Mouse (Mus musculus) heart, embryonic 15.5 days (tissue): ENCODE measurements around the gene 1700012A03Rik. TPM values are rescaled to one million over a fixed set of nuclear protein-coding genes. Genes with fewer than 3 reads are reported as not detected.
A peak's percentile ranks its signal among the peaks of the same experiment; 100 is the strongest.

Experiments
- ATAC-seq: fragments of 200-750 bp; cut with Nextera tagmentation; replicated peaks from 2 replicates; pipeline ENCODE4 v1.8.0; 2017; ENCODE audit warnings: low read depth, moderate TSS enrichment; ENCODE audit not compliant: insufficient number of reproducible peaks, insufficient read depth, low FRiP score
- H3K27ac ChIP-seq: fragments of 300-500 bp; sonication (generic); 2 replicates; pipeline ENCODE4 v1.5.1; 2015; ENCODE audit warnings: mild to moderate bottlenecking, inconsistent platforms
- H3K27me3 ChIP-seq: fragments of 300-500 bp; sonication (generic); 2 replicates; pipeline ENCODE4 v1.6.1; 2015; ENCODE audit warnings: inconsistent platforms
- H3K36me3 ChIP-seq: fragments of 300-500 bp; sonication (generic); 2 replicates; pipeline ENCODE4 v1.6.1; 2015; ENCODE audit warnings: mild to moderate bottlenecking, inconsistent platforms
- H3K4me1 ChIP-seq: fragments of 300-500 bp; sonication (generic); replicated peaks from 2 replicates; pipeline ENCODE4 v1.6.1; 2015; ENCODE audit warnings: inconsistent platforms
- H3K4me2 ChIP-seq: fragments of 300-500 bp; sonication (generic); 2 replicates; pipeline ENCODE4 v1.6.1; 2015; ENCODE audit warnings: inconsistent platforms, mild to moderate bottlenecking, moderate library complexity
- H3K4me3 ChIP-seq: fragments of 300-500 bp; sonication (generic); 2 replicates; pipeline ENCODE4 v1.5.1; 2015; ENCODE audit warnings: mild to moderate bottlenecking, inconsistent platforms
- H3K9ac ChIP-seq: fragments of 300-500 bp; sonication (generic); 2 replicates; pipeline ENCODE4 v1.6.1; 2015; ENCODE audit warnings: mild to moderate bottlenecking, inconsistent platforms
- H3K9me3 ChIP-seq: fragments of 300-500 bp; sonication (generic); replicated peaks from 2 replicates; pipeline ENCODE4 v1.6.1; 2016; ENCODE audit warnings: inconsistent platforms
- WGBS: fragments of 180-500 bp; shearing (Covaris S2); methylation state at CpG from one replicate; pipeline ENCODE4 v1.1.7; 2015; ENCODE audit warnings: mixed read lengths; 5-methylcytosine and 5-hydroxymethylcytosine counted together
- polyA plus RNA-seq: library from polyadenylated mRNA; unstranded; fragments of >200 nt; fragmentation: Nextera tagmentation; extraction: Ambion mirVana; gene quantifications from 2 replicates; pipeline ENCODE4 v1.2.1, GENCODE M21; 2015

1700012A03Rik gene
- not detected in 2 replicates for polyA plus RNA-seq

DNA sequence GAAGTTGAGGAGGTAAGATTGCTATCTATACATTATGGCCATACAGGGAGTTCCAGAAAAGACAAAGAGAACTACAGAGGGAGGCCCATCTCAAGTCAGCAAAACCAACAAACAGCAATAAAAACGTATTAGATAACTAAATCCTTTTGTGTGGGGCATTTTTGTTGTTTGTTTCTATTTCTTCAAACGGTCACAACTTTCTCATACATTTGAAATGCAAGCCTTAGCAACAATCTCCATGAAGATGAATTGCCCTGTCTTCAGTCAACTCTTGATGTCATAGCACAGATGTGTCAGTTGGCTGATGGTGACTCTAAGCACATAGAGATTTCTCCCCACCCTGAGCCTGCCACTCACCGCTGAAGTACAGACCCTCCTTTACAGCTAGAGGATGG, at the start of gene 1700012A03Rik:
Gene 1700012A03Rik, plus strand, starts transcription at position 296 of the 395 bp plus-strand sequence.
- Histone ChIP-seq H3K4me1 (no peaks in the 10 kb centered on the region), H3K4me3 (no peak within 1 kb of the TSS), H3K27ac (no peak within 1 kb of the TSS), H3K9ac (no peak within 1 kb of the TSS), H3K9me3 (no peaks in the 10 kb centered on the region), H3K4me2 (no peak within 1 kb of the TSS), H3K27me3 (no peaks in the 10 kb centered on the region), H3K36me3 (no peaks in the 10 kb centered on the region)
- 81% methylated on average over 3 of the region's 3 CpGs for WGBS
- ATAC-seq, result no peak

GRCm38 (mm10) chr6:32004228-32004627, 45.8 kb upstream of the 1700012A03Rik start:
- H3K4me2 ChIP-seq, result no peak overlapping the region
- H3K27me3 ChIP-seq, result no peaks in the 10 kb centered on the region
- H3K27ac ChIP-seq, result no peak overlapping the region
- ATAC-seq, result no peak
- H3K36me3 ChIP-seq, result no peaks in the 10 kb centered on the region
- no peaks in the 10 kb centered on the region for H3K9me3 ChIP-seq
- WGBS, result 87% methylated on average over 10 of the region's 10 CpGs
- no peaks in the 10 kb centered on the region for H3K4me1 ChIP-seq
- no peak overlapping the region for H3K9ac ChIP-seq
- no peak overlapping the region for H3K4me3 ChIP-seq

DNA sequence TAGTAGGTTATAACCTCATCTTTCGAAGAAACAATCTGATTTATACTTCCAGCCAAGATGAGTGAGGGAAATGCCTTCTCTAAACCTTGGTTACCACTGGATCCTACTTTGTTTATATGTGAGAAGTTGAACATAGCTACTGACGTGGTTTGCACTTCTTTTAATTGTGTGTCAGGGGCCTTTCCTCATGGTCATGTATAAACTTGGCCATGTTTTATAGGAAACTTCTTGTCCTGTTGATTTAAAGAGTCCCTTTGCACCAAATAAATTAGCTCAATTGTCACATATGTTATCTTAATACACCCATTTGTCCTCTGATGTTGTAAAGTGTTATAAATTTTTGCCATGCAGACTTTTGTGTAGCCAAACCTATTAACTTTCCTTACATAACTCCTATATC, 44.1 kb upstream of the 1700012A03Rik start:
- no peak overlapping the region for H3K4me2 ChIP-seq
- no peak for ATAC-seq
- no peaks in the 10 kb centered on the region for H3K4me1 ChIP-seq
- H3K9me3 ChIP-seq, result no peaks in the 10 kb centered on the region
- no peak overlapping the region for H3K27ac ChIP-seq
- no peak overlapping the region for H3K4me3 ChIP-seq
- H3K27me3 ChIP-seq, result no peaks in the 10 kb centered on the region
- no peaks in the 10 kb centered on the region for H3K36me3 ChIP-seq
- 72% methylated on average over 2 of the region's 2 CpGs for WGBS
- H3K9ac ChIP-seq, result no peak overlapping the region

DNA sequence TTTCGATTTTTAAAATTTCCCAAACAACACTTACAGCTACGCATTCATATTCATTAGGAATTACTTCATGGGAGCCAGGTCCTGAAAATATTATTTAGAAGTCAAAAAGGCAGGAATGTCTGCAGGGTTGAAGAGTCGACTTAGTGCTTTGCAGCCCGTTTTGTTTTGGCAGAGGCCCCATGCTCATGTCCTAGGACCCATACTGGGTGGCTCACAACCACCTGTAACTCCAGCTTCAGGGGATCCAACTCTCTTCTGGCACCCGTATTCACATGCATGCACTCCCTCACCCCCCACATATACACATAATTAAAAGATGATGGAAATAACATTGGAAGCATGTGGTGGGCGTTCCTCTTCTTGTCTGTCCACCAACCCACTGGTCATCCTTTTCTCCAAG, 43.7 kb upstream of the 1700012A03Rik start:
- H3K9me3 ChIP-seq, result no peaks in the 10 kb centered on the region
- H3K27ac ChIP-seq, result no peak overlapping the region
- no peaks in the 10 kb centered on the region for H3K27me3 ChIP-seq
- WGBS, result 74% methylated on average over 6 of the region's 6 CpGs
- H3K4me1 ChIP-seq, result no peaks in the 10 kb centered on the region
- no peaks in the 10 kb centered on the region for H3K36me3 ChIP-seq
- H3K4me2 ChIP-seq, result no peak overlapping the region
- no peak overlapping the region for H3K4me3 ChIP-seq
- ATAC-seq, result no peak
- no peak overlapping the region for H3K9ac ChIP-seq

GRCm38 (mm10) chr6:32007336-32007735, 42.7 kb upstream of the 1700012A03Rik start:
- no peak overlapping the region for H3K9ac ChIP-seq
- H3K4me3 ChIP-seq, result no peak overlapping the region
- no peak overlapping the region for H3K4me2 ChIP-seq
- no peak for ATAC-seq
- H3K36me3 ChIP-seq, result no peaks in the 10 kb centered on the region
- H3K4me1 ChIP-seq, result no peaks in the 10 kb centered on the region
- no peaks in the 10 kb centered on the region for H3K27me3 ChIP-seq
- WGBS, result 83% methylated on average over 3 of the region's 3 CpGs
- H3K27ac ChIP-seq, result no peak overlapping the region
- H3K9me3 ChIP-seq, result no peaks in the 10 kb centered on the region

DNA sequence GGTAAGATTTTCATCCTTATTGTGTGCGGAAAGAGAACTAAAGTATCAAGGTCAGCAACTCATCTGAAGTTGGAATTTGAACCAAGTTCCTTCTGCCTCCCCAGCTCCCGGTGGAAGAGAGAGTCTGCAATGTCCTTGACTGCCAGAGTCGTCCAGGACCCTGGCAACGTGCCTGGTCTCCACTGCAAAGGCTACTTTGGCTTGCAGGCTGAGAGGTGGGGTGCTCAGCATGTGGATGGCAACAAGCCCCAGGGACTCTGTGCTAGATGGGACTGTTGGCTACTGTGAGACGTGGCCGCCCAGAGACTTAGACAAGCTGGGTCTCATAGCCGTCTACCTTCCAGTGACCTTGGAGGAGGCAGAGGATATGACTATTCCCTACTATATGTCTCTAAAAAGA, 33.2 kb upstream of the 1700012A03Rik start:
- Histone ChIP-seq H3K4me3 (no peak overlapping the region), H3K27me3 (no peaks in the 10 kb centered on the region), H3K9ac (no peak overlapping the region), H3K4me2 (no peak overlapping the region), H3K27ac (0 out of 2 replicates have a peak overlapping the region, but pooled peaks have one; percentile 31), H3K9me3 (no peaks in the 10 kb centered on the region), H3K4me1 (peaks cover 30% of the 10 kb centered on the region), H3K36me3 (no peaks in the 10 kb centered on the region)
- WGBS, result 48% methylated on average over 7 of the region's 7 CpGs
- no peak for ATAC-seq

GRCm38 (mm10) chr6:32017406-32018104, 32.5 kb upstream of the 1700012A03Rik start:
- Histone ChIP-seq H3K4me3 (no peak overlapping the region), H3K4me2 (no peak overlapping the region), H3K27me3 (no peaks in the 10 kb centered on the region), H3K36me3 (no peaks in the 10 kb centered on the region), H3K9me3 (no peaks in the 10 kb centered on the region), H3K4me1 (peaks cover 30% of the 10 kb centered on the region), H3K27ac (peak overlapping the region; percentile 41), H3K9ac (no peak overlapping the region)
- WGBS, result 79% methylated on average over 14 of the region's 14 CpGs
- ATAC-seq, result 0 out of 2 replicates have a peak, but pooled peaks have one; percentile 10

- no peak overlapping the region for H3K4me3 ChIP-seq
- H3K27me3 ChIP-seq, result no peaks in the 10 kb centered on the region
- ATAC-seq, result 0 out of 2 replicates have a peak, but pooled peaks have one; percentile 14
- 25% methylated on average over 5 of the region's 5 CpGs for WGBS
- no peak overlapping the region for H3K9ac ChIP-seq
- H3K9me3 ChIP-seq, result no peaks in the 10 kb centered on the region
- no peaks in the 10 kb centered on the region for H3K36me3 ChIP-seq
- peak overlapping the region; percentile 41; the same call in 1 of the 2 replicates for H3K27ac ChIP-seq
- peaks cover 30% of the 10 kb centered on the region for H3K4me1 ChIP-seq
- no peak overlapping the region for H3K4me2 ChIP-seq
Observed at GRCm38 (mm10) chr6:32018105-32018446, 32.0 kb upstream of the 1700012A03Rik start.

DNA sequence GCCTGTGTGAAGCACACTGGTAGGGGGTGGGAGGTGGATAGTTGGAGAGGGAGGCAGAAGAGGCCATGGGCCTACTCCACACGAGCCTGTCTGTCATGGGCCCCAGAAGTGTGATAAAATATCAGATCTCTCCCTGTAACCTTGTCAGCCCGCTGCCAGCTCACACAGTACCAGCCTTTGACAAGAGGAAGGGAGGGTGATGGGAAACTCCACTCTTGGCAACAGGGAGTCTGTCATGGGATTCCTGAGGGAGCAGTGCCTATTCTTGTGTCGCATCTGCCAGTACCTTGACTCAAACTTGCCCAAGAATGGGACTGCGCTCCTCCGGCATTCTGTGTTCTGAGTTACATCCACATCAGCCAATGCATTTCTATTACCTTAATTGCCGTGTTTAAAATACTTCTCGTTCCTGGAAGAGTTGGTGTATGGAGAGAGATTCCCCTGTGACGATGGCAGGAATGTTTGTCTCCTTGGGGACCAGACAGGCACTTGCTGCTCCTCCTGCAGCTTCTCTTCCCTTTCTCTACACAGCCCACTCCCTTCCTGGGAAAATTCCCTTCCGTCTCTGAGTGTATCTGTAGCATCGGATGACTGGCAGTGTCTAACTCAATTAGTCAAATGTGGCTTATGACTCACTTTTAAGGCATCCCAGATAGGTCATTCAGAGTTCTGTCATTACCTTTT, 28.1 kb upstream of the 1700012A03Rik start:
- Histone ChIP-seq H3K27ac (no peak overlapping the region), H3K27me3 (no peaks in the 10 kb centered on the region), H3K4me2 (no peak overlapping the region), H3K36me3 (no peaks in the 10 kb centered on the region), H3K4me1 (peaks cover 24% of the 10 kb centered on the region), H3K9me3 (no peaks in the 10 kb centered on the region), H3K9ac (no peak overlapping the region), H3K4me3 (no peak overlapping the region)
- no peak for ATAC-seq
- WGBS, result 54% methylated on average over 10 of the region's 10 CpGs

GRCm38 (mm10) chr6:32022537-32022869, 27.5 kb upstream of the 1700012A03Rik start:
- Histone ChIP-seq H3K4me2 (no peak overlapping the region), H3K9ac (no peak overlapping the region), H3K27ac (no peak overlapping the region), H3K4me1 (peaks cover 19% of the 10 kb centered on the region), H3K4me3 (no peak overlapping the region), H3K36me3 (no peaks in the 10 kb centered on the region), H3K9me3 (no peaks in the 10 kb centered on the region), H3K27me3 (no peaks in the 10 kb centered on the region)
- no peak for ATAC-seq
- 76% methylated on average over 1 of the region's 1 CpGs for WGBS

DNA sequence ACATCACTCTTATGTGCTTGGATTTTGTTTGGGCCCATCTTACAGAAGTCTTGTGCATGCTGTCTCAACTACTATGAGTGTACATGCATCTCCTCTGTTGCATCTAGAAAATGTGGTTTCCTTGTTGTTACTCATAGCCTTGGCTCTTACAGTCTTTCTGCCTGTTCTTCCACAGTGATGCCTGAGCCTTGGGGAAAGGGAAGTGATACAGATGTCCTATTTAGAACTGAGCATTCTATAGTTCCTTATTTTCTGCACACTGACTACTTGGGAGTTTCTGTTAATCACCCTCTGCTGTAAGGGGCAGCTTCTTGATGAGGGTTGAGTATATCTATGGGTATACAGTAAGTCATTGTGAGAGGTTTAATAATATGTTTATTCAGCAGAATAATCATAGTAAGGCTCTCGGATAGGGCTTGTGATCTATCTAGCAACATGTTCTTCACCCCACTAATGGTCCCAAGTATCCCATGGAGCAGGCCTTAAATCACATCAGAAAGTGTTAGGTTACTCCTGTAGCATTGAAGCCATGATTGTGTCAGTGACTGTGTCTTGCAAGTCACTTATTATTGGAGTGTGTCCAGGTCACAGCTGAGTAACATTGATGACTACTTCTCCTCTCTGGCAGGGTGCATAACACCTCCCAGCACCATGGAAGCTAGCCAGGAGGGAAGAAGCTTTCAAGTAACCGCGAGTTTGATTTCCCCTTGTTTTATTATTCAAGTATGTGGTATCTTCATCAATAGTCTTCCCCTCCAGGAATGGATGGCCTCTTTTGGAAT, 21.6 kb upstream of the 1700012A03Rik start:
- H3K4me2 ChIP-seq, result no peak overlapping the region
- ATAC-seq, result no peak
- no peak overlapping the region for H3K27ac ChIP-seq
- H3K9ac ChIP-seq, result no peak overlapping the region
- H3K27me3 ChIP-seq, result no peaks in the 10 kb centered on the region
- H3K9me3 ChIP-seq, result no peaks in the 10 kb centered on the region
- H3K4me1 ChIP-seq, result no peaks in the 10 kb centered on the region
- no peaks in the 10 kb centered on the region for H3K36me3 ChIP-seq
- H3K4me3 ChIP-seq, result no peak overlapping the region
- WGBS, result 57% methylated on average over 3 of the region's 3 CpGs
